Mouse (Mus musculus) midbrain, embryonic 15.5 days (tissue): ENCODE results near the gene Camsap3. TPM values are rescaled to one million over a fixed set of nuclear protein-coding genes. Genes with fewer than 3 reads are reported as not detected.

ENCODE experiments used
- ATAC-seq: fragments of 200-750 bp; cut with Nextera tagmentation; replicated peaks from 2 replicates; pipeline ENCODE4 v1.8.0; 2017; ENCODE audit warnings: moderate TSS enrichment
- H3K27ac ChIP-seq: fragments of 300-500 bp; sonication (generic); 2 replicates; pipeline ENCODE4 v1.5.1; 2015; ENCODE audit warnings: mild to moderate bottlenecking, inconsistent platforms
- H3K27me3 ChIP-seq: fragments of 300-500 bp; sonication (generic); replicated peaks from 2 replicates; pipeline ENCODE4 v1.6.1; 2015; ENCODE audit warnings: inconsistent platforms
- H3K36me3 ChIP-seq: fragments of 300-500 bp; sonication (generic); replicated peaks from 2 replicates; pipeline ENCODE4 v1.6.1; 2015; ENCODE audit warnings: inconsistent platforms
- H3K4me1 ChIP-seq: fragments of 300-500 bp; sonication (generic); 2 replicates; pipeline ENCODE4 v1.6.1; 2015; ENCODE audit warnings: inconsistent platforms
- H3K4me2 ChIP-seq: fragments of 300-500 bp; sonication (generic); 2 replicates; pipeline ENCODE4 v1.6.1; 2015; ENCODE audit warnings: inconsistent platforms, mild to moderate bottlenecking, moderate library complexity
- H3K4me3 ChIP-seq: fragments of 300-500 bp; sonication (generic); 2 replicates; pipeline ENCODE4 v1.5.1; 2015; ENCODE audit warnings: mild to moderate bottlenecking, inconsistent platforms
- H3K9ac ChIP-seq: fragments of 300-500 bp; sonication (generic); 2 replicates; pipeline ENCODE4 v1.6.1; 2015; ENCODE audit warnings: mild to moderate bottlenecking, inconsistent platforms
- H3K9me3 ChIP-seq: fragments of 300-500 bp; sonication (generic); 2 replicates; pipeline ENCODE4 v1.6.1; 2016; ENCODE audit warnings: inconsistent platforms
- WGBS: fragments of 180-500 bp; shearing (Covaris S2); methylation state at CpG from one replicate; pipeline ENCODE4 v1.1.7; 2015; ENCODE audit warnings: mixed read lengths; 5-methylcytosine and 5-hydroxymethylcytosine counted together
- polyA plus RNA-seq: library from polyadenylated mRNA; unstranded; fragments of >200 nt; fragmentation: Nextera tagmentation; extraction: Ambion mirVana; gene quantifications from 2 replicates; pipeline ENCODE4 v1.2.1, GENCODE M21; 2015

The Camsap3 gene
- polyA plus RNA-seq, 1 experiment from 2014 or later: 51.8 TPM

- no peak overlapping the region for H3K9ac ChIP-seq
- H3K4me1 ChIP-seq: no peaks in the 10 kb centered on the region
- H3K9me3 ChIP-seq: no peaks in the 10 kb centered on the region
- H3K27ac ChIP-seq: no peak overlapping the region
- no peaks in the 10 kb centered on the region for H3K36me3 ChIP-seq
- no peak overlapping the region for H3K4me3 ChIP-seq
- H3K4me2 ChIP-seq: no peak overlapping the region
- H3K27me3 ChIP-seq: no peaks in the 10 kb centered on the region
- 85% methylated on average over 6 of the region's 6 CpGs for WGBS
- ATAC-seq: no peak
Observed at GRCm38 (mm10) chr8:3646824-3647531, 59.9 kb downstream of the Camsap3 start.

DNA sequence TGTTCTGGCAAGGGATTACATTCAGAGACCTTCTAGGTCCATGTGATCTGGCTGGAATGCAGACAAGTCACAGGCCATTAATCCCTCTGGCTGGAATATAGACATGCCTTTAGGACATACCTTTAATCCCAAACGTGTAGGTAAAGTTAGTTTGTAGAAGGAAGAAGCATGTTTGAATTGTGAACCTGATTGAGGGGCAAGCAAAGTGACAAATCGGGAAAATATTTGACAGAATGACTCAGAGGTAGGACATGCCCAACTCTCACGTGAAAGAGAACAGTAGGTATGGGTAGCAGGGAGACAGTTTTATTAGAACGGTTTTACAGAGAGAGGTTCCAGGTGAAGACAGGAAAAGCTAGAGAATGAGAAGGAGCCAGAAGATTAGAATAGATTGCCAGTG lies 60.5 kb downstream of the Camsap3 start:
- ATAC-seq: no peak
- no peaks in the 10 kb centered on the region for H3K36me3 ChIP-seq
- WGBS: 86% methylated on average over 4 of the region's 4 CpGs

DNA sequence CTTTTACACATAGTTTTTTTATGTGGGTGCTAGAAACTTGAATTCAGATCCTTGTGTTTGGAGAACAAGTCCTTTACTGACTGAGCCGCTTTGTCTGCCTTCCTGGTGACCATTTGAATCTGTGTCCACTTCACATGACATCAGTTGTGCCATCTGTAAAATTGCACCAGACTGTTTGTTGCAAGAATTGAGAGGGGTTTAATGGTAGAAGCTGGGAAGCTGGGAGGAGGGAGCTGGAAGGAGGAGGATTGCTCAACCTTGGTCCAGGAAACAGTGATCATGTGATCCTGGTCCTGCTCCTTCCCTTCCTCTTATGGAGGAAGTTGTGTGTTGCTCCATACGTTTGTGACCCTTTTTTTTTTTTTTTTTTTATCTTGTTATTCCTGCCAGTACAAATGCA lies 61.2 kb downstream of the Camsap3 start:
- H3K4me2 ChIP-seq: no peak overlapping the region
- no peaks in the 10 kb centered on the region for H3K4me1 ChIP-seq
- no peaks in the 10 kb centered on the region for H3K9me3 ChIP-seq
- no peak overlapping the region for H3K9ac ChIP-seq
- WGBS: 77% methylated on average over 2 of the region's 2 CpGs
- H3K27ac ChIP-seq: no peak overlapping the region
- ATAC-seq: no peak
- H3K27me3 ChIP-seq: no peaks in the 10 kb centered on the region
- no peak overlapping the region for H3K4me3 ChIP-seq
- no peaks in the 10 kb centered on the region for H3K36me3 ChIP-seq

More for the DNA sequence above, 60.5 kb downstream of the Camsap3 start:
- no peaks in the 10 kb centered on the region for H3K4me1 ChIP-seq
- no peaks in the 10 kb centered on the region for H3K27me3 ChIP-seq
- no peaks in the 10 kb centered on the region for H3K9me3 ChIP-seq
- no peak overlapping the region for H3K27ac ChIP-seq
- H3K4me2 ChIP-seq: no peak overlapping the region
- H3K9ac ChIP-seq: no peak overlapping the region
- no peak overlapping the region for H3K4me3 ChIP-seq

DNA sequence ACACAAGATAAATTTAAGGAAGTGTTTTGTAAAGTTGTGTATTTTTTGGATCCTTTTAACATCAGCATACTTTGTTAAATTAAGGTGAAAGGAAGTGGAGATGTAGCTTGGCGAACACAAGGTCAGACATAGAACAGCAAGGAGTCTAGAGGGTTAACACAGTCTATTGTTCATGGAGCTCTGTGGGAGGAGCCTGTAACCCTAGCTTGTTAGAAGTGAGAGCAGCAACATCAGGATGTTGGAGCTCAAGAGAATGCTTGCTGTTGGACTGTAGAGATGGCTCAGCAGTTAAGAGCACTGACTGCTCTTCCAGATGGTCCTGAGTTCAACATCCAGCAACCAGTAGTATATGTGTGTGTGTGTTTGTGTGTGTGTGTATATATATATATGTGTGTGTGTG lies 61.9 kb downstream of the Camsap3 start:
- Histone ChIP-seq H3K36me3 (no peaks in the 10 kb centered on the region), H3K4me2 (no peak overlapping the region), H3K4me3 (no peak overlapping the region), H3K27ac (no peak overlapping the region), H3K27me3 (no peaks in the 10 kb centered on the region), H3K4me1 (no peaks in the 10 kb centered on the region), H3K9ac (no peak overlapping the region), H3K9me3 (no peaks in the 10 kb centered on the region)
- ATAC-seq: no peak
- 36% methylated on average over 1 of the region's 1 CpGs for WGBS

- WGBS: 69% methylated on average over 3 of the region's 3 CpGs
Observed at GRCm38 (mm10) chr8:3652845-3653244, 65.8 kb downstream of the Camsap3 start.

DNA sequence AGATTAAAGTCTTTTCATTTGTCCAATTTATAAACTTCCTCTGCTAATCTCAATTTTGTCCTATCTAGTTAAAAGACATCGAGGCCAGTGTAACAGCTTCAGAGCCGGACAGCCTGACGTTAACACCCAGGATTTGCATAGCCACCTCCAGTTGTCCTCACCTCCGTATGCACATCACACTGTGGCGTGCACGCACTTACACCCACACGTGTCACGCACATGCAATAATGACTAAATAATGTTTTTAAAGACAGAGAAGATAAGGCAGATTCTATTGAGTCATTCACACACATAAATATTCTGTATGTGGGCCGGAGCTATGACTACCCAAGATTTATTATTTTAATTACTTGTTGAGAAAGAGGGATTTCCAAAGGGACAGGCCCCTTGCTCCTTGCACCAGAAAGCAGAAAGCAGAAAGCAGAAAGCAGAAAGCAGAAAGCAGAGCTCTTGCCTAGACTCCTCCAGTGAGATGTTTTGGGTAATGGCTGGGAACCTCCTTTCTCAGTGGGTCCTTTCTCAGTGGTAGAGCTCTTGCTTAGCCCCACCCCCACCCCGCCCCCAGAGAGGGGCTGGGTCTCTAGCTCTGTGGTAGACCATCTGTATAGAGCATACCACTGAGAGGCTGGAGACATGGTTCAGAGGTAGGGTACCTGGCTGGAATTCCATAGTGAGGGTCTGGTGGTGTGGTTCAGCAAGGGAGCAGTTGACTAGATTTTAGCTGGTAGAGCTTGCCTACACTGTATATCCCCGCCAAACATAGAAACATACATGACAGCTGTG lies 67.8 kb downstream of the Camsap3 start:
- ATAC-seq: no peak

More at GRCm38 (mm10) chr8:3652845-3653244, 65.8 kb downstream of the Camsap3 start:
- Histone ChIP-seq H3K9ac (no peak overlapping the region), H3K4me1 (peaks cover 9% of the 10 kb centered on the region), H3K27me3 (no peaks in the 10 kb centered on the region), H3K27ac (no peak overlapping the region), H3K9me3 (no peaks in the 10 kb centered on the region), H3K4me2 (no peak overlapping the region), H3K4me3 (no peak overlapping the region), H3K36me3 (no peaks in the 10 kb centered on the region)
- no peak for ATAC-seq

GRCm38 (mm10) chr8:3655526-3655925 lies 68.4 kb downstream of the Camsap3 start, which contains the start of gene Retn:
Retn (plus strand) TSS chr8:3655770.
- H3K4me1 ChIP-seq: peaks cover 9% of the 10 kb centered on the region
- no peak within 1 kb of the TSS for H3K4me2 ChIP-seq
- H3K36me3 ChIP-seq: no peaks in the 10 kb centered on the region
- ATAC-seq: no peak
- H3K27ac ChIP-seq: no peak within 1 kb of the TSS
- H3K9me3 ChIP-seq: no peaks in the 10 kb centered on the region
- no peak within 1 kb of the TSS for H3K9ac ChIP-seq
- H3K4me3 ChIP-seq: no peak within 1 kb of the TSS
- no peaks in the 10 kb centered on the region for H3K27me3 ChIP-seq
- WGBS: 72% methylated on average over 3 of the region's 3 CpGs

More for the DNA sequence above, 67.8 kb downstream of the Camsap3 start:
- WGBS: 75% methylated on average over 11 of the region's 11 CpGs
- Histone ChIP-seq H3K4me3 (no peak overlapping the region), H3K36me3 (no peaks in the 10 kb centered on the region), H3K27ac (no peak overlapping the region), H3K9ac (no peak overlapping the region), H3K4me2 (no peak overlapping the region), H3K27me3 (no peaks in the 10 kb centered on the region), H3K9me3 (no peaks in the 10 kb centered on the region), H3K4me1 (peaks cover 9% of the 10 kb centered on the region)

- peak; percentile 77 for ATAC-seq
- Histone ChIP-seq H3K9me3 (no peaks in the 10 kb centered on the region), H3K4me3 (0 out of 2 replicates have a peak overlapping the region, but pooled peaks have one; percentile 9), H3K4me1 (peaks cover 9% of the 10 kb centered on the region), H3K27me3 (no peaks in the 10 kb centered on the region), H3K4me2 (peak overlapping the region; percentile 16; the same call in 1 of the 2 replicates), H3K9ac (no peak overlapping the region), H3K36me3 (no peaks in the 10 kb centered on the region), H3K27ac (no peak overlapping the region)
- 20% methylated on average over 7 of the region's 7 CpGs for WGBS
Observed at GRCm38 (mm10) chr8:3656725-3657381, 69.8 kb downstream of the Camsap3 start.

Other genes starting within 250 kb of the Camsap3 start
- not detected in 2 replicates for gene A430078G23Rik, start 233.9 kb upstream of the Camsap3 start, polyA plus RNA-seq
- 11.8 and 13.3 TPM in 2 replicates for gene Arhgef18, start 194.3 kb upstream of the Camsap3 start, polyA plus RNA-seq
- gene Pex11g, start 119.6 kb upstream of the Camsap3 start, polyA plus RNA-seq: 4.9 and 5.4 TPM in 2 replicates
- gene Tex45, start 116.4 kb upstream of the Camsap3 start, polyA plus RNA-seq: 0.23 and 0.49 TPM in 2 replicates
- gene Zfp358, start 94.2 kb upstream of the Camsap3 start, polyA plus RNA-seq: 83.9 and 89.2 TPM in 2 replicates
- 126 and 130 TPM in 2 replicates for gene Mcoln1, start 86.8 kb upstream of the Camsap3 start, polyA plus RNA-seq
- gene Pnpla6, start 71.9 kb upstream of the Camsap3 start, polyA plus RNA-seq: 42.5 and 45.5 TPM in 2 replicates
- 0.43 and 0.57 TPM in 2 replicates for gene C330021F23Rik, start 19.3 kb upstream of the Camsap3 start, polyA plus RNA-seq
- 54.2 and 58.7 TPM in 2 replicates for gene Xab2, start 34.0 kb downstream of the Camsap3 start, polyA plus RNA-seq
- gene Pet100, start 34.3 kb downstream of the Camsap3 start, polyA plus RNA-seq: 73.4 and 84.0 TPM in 2 replicates
- 2.3 and 6.0 TPM in 2 replicates for gene Pcp2, start 38.3 kb downstream of the Camsap3 start, polyA plus RNA-seq
- 40.5 and 52.9 TPM in 2 replicates for gene Stxbp2, start 43.7 kb downstream of the Camsap3 start, polyA plus RNA-seq
- 0.37 and 0.57 TPM in 2 replicates for gene Retn, start 68.5 kb downstream of the Camsap3 start, polyA plus RNA-seq
- gene Mcemp1, start 78.5 kb downstream of the Camsap3 start, polyA plus RNA-seq: 0.15 and 0.26 TPM in 2 replicates
- gene Fcor, start 85.1 kb downstream of the Camsap3 start, polyA plus RNA-seq: 18.3 and 19.0 TPM in 2 replicates
- 66.6 and 68.4 TPM in 2 replicates for gene Trappc5, start 89.0 kb downstream of the Camsap3 start, polyA plus RNA-seq
- gene Fcer2a, start 106.9 kb downstream of the Camsap3 start, polyA plus RNA-seq: 0.41 and 0.57 TPM in 2 replicates
- not detected in 2 replicates for gene Clec4g, start 133.4 kb downstream of the Camsap3 start, polyA plus RNA-seq
- 0.23 TPM in 1 of 2 replicates, not detected in the other for gene Cd209a, start 161.7 kb downstream of the Camsap3 start, polyA plus RNA-seq